Mouse (Mus musculus): ENCODE measurements around the gene Prelp. TPM values are rescaled to one million over a fixed set of nuclear protein-coding genes. Genes with fewer than 3 reads are reported as not detected.

Prelp gene
- total RNA-seq (2023; ENCODE audit: inconsistent age) = not detected in 4 replicates

GRCm38 (mm10) chr1:133921304-133921751 lies at the start of gene Prelp:
Gene Prelp (minus strand): TSS chr1:133921414.

GRCm38 (mm10) chr1:133907949-133908658 lies 13.1 kb downstream of the Prelp start, which contains the start of gene Optc:
Gene Optc (minus strand): TSS chr1:133907999.

Other genes starting within 250 kb of the Prelp start
- 190 to 229 TPM (median 199 TPM) in 4 replicates for gene Lax1, start 231.3 kb downstream of the Prelp start, total RNA-seq (2023; ENCODE audit: inconsistent age)
- 0.15 to 1.4 TPM (median 0.27 TPM) in 4 replicates for gene Atp2b4, start 120.4 kb downstream of the Prelp start, total RNA-seq (2023; ENCODE audit: inconsistent age)
- not detected in 4 replicates for gene Optc, start 13.4 kb downstream of the Prelp start, total RNA-seq (2023; ENCODE audit: inconsistent age)
- not detected in 4 replicates for gene Fmod, start 115.8 kb upstream of the Prelp start, total RNA-seq (2023; ENCODE audit: inconsistent age)
- gene Btg2, start 157.7 kb upstream of the Prelp start, total RNA-seq (2023; ENCODE audit: inconsistent age) = 317 to 383 TPM (median 362 TPM) in 4 replicates
- not detected in 4 replicates for gene Chit1, start 189.8 kb upstream of the Prelp start, total RNA-seq (2023; ENCODE audit: inconsistent age)

Data from B cell, adult (primary cell).